Mouse (Mus musculus): ENCODE results near the gene Elmo1. TPM values are rescaled to one million over a fixed set of nuclear protein-coding genes. Genes with fewer than 3 reads are reported as not detected.

The Elmo1 gene
- total RNA-seq, 1 experiment from 2014 or later, result 18.8 TPM

DNA sequence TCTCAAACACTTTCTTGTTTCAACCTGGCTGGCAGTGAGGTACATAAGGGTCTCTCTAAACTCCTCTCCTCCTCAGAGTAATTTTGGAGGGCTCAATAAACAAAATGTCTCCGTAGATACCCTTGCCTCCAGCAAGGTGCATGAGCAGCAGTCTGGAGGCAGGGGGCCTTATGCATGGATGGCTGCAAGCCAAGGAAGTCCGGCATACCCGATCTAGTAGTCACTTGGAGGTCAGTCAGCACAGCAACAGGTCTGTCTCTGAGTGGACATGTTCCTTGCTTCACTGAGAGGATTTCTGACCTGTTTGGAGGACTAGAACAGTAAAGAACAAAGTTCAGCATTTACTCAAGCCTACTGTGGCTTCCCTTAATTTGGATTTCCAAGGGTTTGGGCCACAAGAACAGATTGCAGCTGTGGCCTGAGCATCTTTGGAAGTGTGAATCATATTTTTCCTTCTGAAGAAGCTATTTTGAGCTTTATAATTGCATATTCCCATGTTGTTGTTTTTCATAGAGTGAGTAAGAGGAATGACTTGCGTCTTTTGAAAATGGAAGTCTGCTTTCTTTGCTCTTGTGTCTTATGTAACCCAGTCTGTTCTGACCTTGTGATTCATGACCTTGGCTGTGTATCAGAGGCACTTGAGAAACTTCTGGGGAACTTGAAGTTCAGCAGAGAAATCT, 296.2 kb downstream of the Elmo1 start:
- DNase-seq, result no peak

DNA sequence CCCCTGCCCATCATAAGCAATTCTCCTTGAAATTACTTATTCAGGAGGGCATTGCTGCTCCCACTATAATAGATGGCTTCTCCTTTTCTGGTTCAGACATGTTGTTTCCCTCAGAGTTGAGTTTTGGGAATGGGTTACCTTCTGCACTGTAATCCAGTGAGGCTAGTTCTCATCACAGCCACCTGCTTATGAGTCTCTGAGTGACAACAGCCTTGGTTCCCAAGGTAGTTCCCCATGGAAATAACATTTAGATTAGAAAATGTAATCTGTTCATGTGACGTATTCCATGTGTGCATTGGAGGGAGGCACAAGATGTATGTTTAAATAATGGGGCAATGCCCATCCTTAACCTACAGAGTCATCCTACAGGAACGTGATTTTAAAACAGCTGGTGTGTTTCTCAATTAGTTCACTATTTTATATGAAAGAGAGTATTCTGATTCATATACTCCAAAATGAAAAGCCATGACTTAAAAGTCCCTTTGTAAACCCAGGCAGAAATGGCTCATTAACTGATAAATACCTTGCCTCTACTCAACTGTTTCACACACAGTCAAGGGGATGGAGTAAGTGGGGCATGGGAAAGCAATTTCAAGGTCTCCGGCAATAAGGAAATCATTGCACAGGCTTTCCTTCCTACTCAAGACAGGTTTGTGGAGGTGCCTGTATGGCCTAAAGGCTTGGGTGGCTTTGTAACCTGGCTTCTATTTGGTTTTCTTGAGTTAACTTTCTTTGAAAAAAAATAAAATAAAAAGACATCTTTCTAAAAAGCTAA, 302.6 kb downstream of the Elmo1 start:
- DNase-seq, result no peak

DNA sequence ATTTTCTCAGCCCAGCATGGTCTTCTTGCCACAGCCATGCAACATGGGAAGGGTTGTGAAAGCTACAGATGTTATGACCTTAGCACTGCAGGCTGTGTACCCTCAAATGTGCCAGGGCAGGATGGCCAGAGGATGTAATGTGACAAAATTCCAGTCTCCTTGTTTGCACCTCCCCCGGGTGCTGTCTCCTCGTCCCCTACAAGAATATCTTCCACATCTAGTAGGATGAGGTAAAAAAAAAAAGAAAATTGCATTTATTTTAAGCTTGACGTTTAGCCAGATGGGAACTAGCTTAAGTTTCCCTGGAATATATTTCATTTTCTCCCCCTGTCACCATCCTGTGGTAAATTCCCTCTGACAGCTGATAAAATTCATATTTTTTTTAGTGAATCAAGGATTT, 307.3 kb downstream of the Elmo1 start:
- no peak for DNase-seq

DNA sequence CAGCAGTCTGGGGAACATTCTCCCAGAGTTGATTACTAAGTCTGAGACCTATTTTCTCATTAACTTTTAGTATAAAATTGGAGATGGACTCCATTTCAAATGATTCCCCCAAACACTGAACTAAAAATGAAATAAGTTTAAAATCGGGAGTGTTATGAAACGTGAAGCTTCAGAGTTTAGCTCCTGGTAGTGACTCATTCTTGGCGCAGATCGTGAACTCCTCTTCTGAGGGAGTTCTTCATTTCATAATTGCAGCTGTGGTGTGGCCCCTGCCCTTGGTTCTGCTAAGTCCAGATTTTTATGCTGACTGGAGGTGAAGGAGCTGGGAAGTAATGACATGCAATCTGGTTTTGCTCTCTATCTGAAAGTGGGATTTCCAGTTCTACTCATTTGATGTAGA, 307.9 kb downstream of the Elmo1 start:
- DNase-seq, result peak; percentile 11

DNA sequence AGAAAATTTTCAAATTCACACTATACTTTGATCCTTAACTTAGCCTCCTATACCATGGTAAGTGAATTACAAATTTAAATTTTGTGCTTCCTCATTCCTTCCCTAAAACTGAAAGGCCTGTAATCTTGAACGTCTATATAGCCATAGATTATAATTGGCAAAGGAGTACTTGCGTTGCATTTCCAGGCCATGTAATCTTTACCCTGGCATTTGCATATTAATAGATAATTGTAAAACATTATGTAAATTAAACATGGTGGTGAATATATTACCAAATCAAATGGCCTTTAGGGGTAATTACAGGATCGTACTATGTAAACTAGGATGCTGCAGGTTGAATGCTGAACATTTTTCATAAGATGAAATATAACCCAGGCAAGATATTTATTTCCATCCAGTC, 314.1 kb downstream of the Elmo1 start:
- DNase-seq, result no peak

DNA sequence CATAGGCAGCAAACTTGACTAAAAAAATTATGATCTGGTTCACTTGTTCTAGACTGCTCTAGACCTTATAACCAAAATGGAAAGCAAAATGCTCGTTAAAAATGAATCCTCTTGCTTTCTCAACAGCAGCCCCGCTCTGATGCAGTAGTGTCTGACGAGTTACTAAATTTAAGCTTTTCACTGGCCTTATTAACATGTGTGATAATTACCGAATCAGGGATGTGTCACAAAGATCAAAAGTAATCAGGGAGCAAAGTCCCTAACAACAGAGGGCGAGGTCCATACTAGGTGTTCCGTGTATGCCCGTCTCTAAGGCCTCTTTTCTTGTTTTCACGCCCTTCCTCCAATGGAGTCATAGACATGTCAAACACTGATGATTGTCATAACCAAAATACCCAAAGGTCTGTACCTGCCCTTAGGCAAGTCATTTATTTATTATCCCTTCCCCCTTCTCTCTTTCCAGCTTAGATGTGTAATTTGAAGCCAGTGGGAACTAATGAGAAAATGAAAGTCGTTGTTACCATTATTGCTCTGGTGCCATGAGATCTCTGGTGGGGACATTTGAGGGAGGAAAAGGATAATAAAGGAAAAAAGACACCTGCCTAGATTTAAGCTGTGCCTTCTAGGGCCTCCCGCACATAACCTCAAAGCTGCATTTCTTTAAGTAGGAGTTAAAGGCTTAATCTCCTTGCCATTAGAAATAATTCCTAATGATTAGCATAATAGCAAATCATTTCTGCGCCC, 316.2 kb downstream of the Elmo1 start:
- no peak for DNase-seq

DNA sequence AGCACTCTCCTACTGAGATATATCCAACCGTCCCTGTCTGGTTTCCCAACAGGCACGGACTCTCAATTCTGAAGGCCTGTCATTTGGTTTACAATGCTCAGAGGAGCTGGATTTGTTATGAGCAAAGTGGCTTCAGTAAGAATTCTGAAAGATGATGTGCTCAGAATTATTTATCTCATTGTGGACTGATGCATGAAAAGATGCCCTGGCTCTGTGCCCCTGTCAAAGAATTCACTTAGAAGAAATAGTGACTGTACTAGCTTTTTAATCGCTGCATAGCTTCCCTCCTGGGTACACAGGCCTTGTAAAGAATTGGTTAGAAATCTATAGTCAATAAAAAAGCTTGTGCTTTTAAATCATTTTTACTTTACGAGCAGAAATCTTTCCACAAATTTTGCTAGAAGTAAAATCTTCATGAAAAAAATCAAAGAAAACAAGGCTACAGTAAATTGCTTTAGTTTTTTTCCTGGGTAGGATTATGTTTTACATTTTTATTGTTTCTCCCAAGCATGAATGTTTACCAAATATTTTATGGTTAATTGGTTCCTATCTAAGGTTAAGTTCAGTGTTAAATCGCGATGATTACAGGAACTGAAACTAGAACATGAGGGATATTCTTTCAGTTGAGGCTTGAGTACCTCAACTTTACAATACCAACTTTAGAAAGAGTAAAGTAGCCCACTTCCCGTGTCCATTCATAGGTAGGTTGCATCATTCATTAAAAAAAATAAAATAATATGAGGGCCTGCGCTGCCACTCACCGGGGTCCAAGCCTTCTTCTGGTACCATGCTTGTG, 320.1 kb downstream of the Elmo1 start:
- DNase-seq, result no peak

DNA sequence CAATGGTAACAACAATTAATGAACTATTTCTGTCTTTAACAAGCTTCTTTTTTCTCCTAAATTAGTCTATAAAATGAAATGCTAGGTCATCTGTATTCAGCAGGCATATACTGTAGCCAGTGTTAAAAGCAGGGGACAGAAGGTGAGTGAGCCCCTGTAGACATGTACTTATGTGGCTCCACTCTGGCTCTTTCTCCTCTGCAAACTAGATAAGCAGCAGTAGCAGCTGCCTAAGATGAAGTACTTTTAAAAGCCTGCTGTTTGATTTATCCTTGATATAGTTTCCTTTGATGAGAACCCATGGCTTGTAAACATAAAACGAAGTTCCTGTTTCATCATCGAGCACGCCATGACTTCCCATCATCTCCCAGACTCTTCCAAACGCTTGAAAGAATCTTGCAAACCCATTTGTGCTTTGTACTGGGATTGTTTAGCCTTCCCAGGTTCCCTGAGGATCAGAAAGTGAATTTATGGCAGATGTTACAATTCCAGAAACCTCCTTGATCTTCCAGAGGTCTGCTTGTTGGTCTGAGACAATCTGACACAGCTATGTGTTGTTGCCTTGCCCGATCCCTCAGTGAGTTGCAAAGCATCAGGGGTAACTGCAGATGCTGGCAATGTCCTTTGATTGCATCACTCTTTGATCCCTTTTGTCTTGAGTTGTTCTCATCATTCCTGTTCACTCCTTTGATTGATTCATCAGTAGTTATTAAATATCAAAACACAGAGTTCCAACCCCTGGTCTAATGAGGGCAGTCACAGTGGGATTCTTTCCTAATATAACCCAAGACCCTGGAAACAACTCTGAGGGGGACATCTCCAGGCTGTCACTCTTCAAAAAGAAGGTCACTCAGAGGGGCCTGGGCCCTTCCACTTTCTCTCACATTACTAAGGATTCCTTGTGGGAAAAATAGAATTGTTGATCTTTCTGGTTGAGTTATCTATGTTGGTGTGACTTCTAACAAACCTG, 326.6 kb downstream of the Elmo1 start:
- no peak for DNase-seq

DNA sequence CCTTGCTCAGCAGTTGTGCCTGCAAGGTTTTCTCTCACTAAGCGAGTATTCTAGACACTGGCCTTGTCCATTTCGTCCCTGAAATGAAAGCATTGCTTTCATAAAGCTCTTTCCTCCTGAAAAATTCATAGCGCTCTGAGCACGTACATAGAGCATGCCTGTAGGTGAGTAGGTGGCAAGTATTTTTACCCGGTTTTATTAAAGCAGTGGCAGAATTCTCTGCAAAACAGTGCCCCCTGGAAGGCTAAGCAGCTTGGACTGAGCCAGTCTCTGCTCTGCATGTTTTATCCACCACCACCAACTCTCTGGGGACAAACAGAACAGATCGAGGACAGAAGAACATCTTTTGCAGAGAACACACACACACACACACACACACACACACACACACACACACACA, 340.6 kb downstream of the Elmo1 start:
- DNase-seq, result no peak

DNA sequence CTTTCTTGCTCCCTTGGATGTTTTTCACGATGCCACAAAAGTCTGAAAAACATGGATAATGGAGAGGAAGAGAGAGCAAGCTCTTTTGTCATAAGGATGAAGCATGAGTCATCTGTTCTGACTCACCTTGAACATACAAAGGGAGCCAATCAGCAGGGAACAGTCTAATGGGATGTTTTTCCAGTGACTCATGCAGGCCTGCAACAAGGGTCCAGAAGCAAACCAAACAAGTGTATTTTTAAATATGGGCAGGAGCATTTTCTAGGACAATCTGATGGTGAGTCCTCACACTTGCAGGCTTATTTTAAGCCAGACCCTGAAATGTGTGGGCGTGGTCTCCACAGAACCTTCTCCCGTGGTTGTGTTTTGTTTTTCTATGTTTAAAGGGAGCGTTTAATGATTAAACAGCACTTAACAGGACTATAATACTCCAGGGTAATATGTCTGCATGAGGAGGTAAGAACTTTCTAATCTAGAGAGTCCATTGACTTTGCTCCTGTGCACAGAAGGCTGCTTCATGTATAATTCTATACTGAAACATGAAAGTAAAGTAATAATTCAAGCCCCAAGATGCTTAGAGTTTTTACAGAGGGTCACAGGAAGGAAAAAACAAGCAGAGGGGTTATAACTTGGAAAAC, 342.9 kb downstream of the Elmo1 start:
- no peak for DNase-seq

DNA sequence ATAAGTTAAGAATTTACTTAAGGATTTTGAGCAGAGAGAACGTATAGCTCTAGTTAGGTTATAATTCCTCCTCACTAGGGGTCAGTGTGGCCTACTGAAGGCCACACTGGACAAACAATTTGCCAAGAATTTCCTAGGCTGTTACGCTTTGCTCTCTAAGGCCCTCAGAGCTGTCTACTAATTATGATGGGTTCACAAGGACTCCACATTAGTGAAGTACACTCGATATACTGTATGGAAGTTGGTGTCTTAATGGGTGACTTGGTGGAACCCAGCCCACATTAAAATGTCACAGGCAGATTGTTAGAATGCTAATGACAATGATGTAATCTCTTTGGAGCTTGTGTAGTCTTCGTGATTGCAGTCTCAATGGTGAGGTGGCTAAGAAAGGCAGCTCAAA, 343.7 kb downstream of the Elmo1 start:
- DNase-seq, result no peak

DNA sequence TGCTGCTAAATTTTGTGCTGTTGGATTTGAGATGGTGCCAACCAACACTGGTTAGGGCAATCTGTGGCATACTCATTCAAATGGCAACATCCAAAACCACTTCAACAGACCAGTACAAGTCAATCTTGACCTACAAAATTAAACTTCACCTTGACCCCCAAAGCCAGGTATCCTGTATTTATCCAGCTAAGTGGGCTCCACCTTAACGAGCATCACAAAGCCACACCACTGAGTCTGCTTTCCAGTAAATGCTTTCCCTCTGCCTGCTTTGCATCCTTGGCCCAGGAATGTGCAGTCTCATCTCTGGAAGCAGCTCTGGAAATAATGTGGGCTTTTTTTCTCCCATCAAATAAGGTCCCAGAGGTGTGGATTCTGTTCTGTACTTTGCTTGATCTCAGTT, 349.1 kb downstream of the Elmo1 start:
- DNase-seq, result no peak

DNA sequence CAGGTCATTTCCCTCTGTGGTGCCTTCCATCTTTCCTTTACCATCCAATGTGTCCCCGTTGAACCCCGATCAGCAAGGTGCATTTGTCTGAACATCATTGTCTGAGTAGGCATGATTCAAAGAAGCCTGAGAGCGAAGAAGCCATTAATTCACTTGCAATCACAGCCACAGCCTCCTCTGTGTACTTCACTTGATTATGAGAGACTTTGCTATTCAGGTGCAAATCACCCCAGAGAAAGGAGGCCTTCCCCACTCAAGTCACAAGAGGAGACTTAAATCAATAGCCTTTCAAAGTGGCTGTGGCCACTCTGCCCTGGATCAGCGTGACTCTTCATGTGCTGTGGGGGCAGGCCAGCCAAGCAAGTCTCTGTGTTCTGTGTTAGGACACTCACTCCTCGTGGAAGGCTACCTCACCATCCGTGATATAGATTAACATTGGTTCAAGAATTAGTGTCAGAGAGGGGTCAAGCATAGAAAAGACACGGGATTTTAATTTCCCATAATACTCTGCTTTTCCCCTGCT, 360.5 kb downstream of the Elmo1 start:
- DNase-seq, result no peak

DNA sequence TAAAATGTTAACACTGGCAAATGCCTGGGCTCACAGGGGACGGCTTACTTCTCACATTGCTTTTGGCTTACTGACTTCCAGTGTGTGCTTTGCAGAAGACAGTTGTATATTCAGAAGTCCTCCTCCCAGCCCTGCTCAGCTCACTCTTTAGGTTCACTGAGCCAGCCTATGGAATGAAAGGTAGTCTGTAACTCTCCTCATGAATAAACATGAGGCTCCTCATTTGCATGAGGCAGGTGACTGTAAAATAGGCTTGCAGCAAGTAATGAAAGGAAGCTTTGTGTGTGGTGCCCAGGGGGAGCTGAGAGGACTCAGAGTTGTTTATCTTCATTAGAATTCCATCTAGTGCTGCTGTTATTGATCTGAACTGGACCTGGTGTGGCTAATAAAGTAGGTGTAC, 364.0 kb downstream of the Elmo1 start:
- no peak for DNase-seq

DNA sequence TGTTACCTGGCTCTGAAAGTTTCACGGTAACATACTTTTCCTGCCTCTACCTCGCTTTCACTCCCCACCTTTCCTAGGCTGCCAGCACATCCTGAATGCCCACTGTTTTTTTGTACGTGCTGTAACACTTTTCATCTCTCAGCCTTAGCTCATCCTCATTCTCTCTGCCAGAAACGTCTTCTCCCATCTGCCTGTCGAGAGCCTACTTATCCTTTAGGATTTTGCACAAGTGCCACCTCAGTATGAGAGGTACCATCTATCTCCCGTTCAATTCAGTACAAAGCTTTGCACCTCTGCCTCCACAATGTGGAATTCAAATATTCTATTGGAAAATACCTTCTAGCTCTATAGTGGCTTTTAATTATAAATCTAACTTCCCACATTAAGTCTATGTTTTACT, 369.7 kb downstream of the Elmo1 start:
- no peak for DNase-seq

DNA sequence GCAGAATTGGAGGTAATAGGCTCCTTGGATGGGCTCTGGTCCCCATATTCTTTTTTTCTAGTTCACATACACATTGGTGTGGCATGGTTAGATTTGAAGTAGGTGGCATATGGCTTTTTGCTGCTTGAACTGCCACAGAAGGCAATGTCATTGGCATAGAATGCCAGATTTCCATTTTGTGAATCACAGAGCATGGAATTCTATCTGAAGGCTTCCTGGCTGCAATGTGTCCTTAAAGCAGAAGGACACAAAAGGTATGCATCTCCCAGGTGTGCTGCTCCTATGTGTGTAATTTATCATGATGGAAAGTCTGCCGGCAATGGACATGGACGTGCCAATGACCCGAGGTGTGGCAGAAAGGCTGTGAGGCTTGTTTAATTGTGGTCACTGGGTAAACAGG, 371.2 kb downstream of the Elmo1 start:
- no peak for DNase-seq

DNA sequence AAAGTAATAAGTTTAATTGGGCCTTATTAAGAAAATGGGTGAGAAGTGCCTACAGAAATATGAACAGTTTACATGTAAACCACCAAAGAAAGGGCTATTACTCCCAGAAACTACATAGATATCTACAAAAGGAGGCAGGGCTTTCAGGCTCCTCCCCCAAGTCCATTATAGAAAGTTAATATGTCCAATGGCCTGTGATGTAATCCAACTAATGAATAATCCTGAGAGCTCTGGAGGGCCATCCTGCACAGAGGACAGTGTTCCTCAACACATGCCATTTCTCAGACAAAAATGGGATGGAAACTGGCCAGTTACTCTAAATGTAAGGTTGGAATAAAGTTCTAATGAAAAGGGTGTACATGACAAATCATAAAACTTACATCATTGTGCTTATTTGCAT, 373.8 kb downstream of the Elmo1 start:
- no peak for DNase-seq

DNA sequence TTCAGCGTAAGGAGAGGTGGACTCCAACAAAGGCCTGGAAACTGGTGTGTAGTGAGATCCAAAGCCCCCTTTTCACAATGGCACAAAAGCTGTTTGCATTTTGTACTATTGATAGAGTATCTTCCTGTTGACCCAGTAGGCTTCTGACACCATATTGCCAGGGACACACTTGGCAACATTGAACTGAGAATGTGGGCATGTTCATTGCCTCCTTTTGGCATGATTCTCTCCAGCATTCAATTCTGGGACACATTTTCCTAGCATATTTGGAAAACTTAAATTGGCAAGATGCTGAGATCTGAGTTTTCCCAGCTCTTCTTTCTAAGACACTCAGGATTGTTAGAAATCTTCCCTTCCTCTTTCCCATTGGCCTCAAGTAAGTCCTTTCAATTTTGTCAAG, 377.0 kb downstream of the Elmo1 start:
- no peak for DNase-seq

DNA sequence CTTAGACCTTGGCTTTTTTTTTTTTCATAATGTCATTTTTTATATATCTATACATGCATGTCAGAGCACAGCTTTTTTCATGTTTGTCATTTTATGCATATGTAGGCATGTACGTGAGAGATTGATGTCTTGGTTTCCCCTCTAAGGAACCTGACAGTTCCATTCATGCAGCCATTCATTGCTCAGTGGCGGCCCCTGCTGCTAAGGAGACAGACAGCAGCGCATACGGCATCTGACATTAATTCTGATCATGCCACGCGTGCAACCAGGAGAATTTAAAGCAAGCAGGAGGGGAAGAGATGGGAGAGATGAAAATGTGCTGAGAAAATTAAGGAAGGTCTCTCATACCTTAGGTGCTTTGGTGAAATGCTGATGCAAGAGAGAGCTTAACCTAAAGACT, 381.3 kb downstream of the Elmo1 start:
- DNase-seq, result peak; percentile 68

DNA sequence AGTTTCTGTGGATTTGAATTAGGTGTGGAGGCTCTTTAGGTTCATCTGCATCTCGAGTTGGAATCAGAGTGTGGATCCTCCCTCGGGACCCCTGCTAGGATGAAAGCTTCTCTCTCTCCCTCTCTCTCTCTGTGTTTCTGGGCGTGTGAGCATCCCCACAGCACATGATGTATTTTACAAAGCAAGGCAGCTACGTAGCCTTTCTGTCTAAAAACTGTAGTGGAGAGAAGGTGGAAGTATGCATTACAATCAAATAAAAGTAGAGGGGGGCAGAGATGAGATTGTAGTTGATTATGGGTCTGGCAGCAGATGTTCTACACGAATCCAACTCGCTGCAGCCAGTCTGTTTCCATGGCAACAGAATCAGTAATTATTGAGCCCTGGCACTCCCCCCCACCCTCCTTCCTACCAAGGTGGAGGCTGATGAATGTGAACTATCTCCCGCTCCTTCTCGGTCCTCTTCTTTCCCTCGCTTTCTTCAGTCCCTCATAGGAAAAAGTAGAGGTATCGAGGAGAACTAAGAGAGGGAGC, 382.0 kb downstream of the Elmo1 start:
- DNase-seq, result no peak
